Mouse (Mus musculus) adrenal gland, adult 2 months (tissue): ENCODE data around the gene Stxbp1. TPM values are rescaled to one million over a fixed set of nuclear protein-coding genes. Genes with fewer than 3 reads are reported as not detected.
"Not testable (repeated sequence)": the region's sequence is repeated elsewhere in the genome, so short reads cannot be mapped to it uniquely, and the experiment has no call there.

ENCODE experiments used
- DNase-seq: peaks from one replicate; pipeline ENCODE4 v3.0.0; 2021
- polyA plus RNA-seq: library from polyadenylated mRNA; depleted of rRNA; stranded (reverse); fragments of >200 nt; gene quantifications from 2 replicates; pipeline ENCODE4 v1.2.3, GENCODE M21; 2012
- total RNA-seq, 2 experiments: library from RNA; stranded (reverse); gene quantifications; 2 replicates each; pipeline ENCODE4 v1.2.3; 2021

Stxbp1 gene
- total and polyA plus RNA-seq, 3 experiments: 8.0 to 29.5 (median 19.3) TPM

- DNase-seq: no peak
Measured at GRCm38 (mm10) chr2:32874951-32875674, 28.1 kb upstream of the Stxbp1 start.

- no peak for DNase-seq
Measured at GRCm38 (mm10) chr2:32874070-32874469, 27.0 kb upstream of the Stxbp1 start.

GRCm38 (mm10) chr2:32870275-32871100 lies 23.4 kb upstream of the Stxbp1 start:
- no peak for DNase-seq

- no peak for DNase-seq
Measured at GRCm38 (mm10) chr2:32869721-32870274, 22.8 kb upstream of the Stxbp1 start.

- peak; percentile 91 for DNase-seq
Measured at GRCm38 (mm10) chr2:32867354-32867753, 20.3 kb upstream of the Stxbp1 start.

- no peak for DNase-seq
Measured at GRCm38 (mm10) chr2:32864755-32865154, 17.7 kb upstream of the Stxbp1 start.

GRCm38 (mm10) chr2:32863317-32863716 lies 16.3 kb upstream of the Stxbp1 start:
- DNase-seq: no peak

GRCm38 (mm10) chr2:32860799-32861198 lies 13.8 kb upstream of the Stxbp1 start:
- no peak for DNase-seq

- DNase-seq: no peak
Measured at GRCm38 (mm10) chr2:32859622-32860012, 12.6 kb upstream of the Stxbp1 start.

GRCm38 (mm10) chr2:32859010-32859621 lies 12.1 kb upstream of the Stxbp1 start:
- DNase-seq: peak; percentile 42

- peak; percentile 79 for DNase-seq
Measured at GRCm38 (mm10) chr2:32857584-32857983, 10.5 kb upstream of the Stxbp1 start.

GRCm38 (mm10) chr2:32855790-32856465 lies 8.9 kb upstream of the Stxbp1 start:
- DNase-seq: no peak

GRCm38 (mm10) chr2:32855046-32855785 lies 8.2 kb upstream of the Stxbp1 start:
- no peak for DNase-seq

- peak; percentile 87 for DNase-seq
Measured at GRCm38 (mm10) chr2:32854206-32854605, 7.2 kb upstream of the Stxbp1 start.

- not testable (repeated sequence) for DNase-seq
Measured at GRCm38 (mm10) chr2:32853716-32854115, 6.7 kb upstream of the Stxbp1 start.

GRCm38 (mm10) chr2:32852156-32852555 lies 5.1 kb upstream of the Stxbp1 start:
- no peak for DNase-seq

- DNase-seq: no peak
Measured at GRCm38 (mm10) chr2:32847468-32847821, 400 bp upstream of the Stxbp1 start.

GRCm38 (mm10) chr2:32846101-32846804 lies 792 bp downstream of the Stxbp1 start:
- peak; percentile 77 for DNase-seq

- DNase-seq: no peak
Measured at GRCm38 (mm10) chr2:32845572-32846100, 1.4 kb downstream of the Stxbp1 start.

- no peak for DNase-seq
Measured at GRCm38 (mm10) chr2:32842558-32842957, 4.5 kb downstream of the Stxbp1 start.
